Mouse (Mus musculus) kidney, adult 2 months (tissue): Measurements from ENCODE around the gene Fam20a. TPM values are rescaled to one million over a fixed set of nuclear protein-coding genes. Genes with fewer than 3 reads are reported as not detected.

Source experiments
- DNase-seq: peaks from one replicate; pipeline ENCODE4 v3.0.0; 2021
- H3K27ac ChIP-seq: fragments of 200-500 bp; 2 replicates; pipeline ENCODE4 v1.5.1; 2012; ENCODE audit warnings: low read depth, low read length, control low read depth, inconsistent platforms; ENCODE audit not compliant: insufficient read depth
- H3K27me3 ChIP-seq: fragments of 200-500 bp; replicated peaks from 2 replicates; pipeline ENCODE4 v1.6.1; 2012; ENCODE audit warnings: mild to moderate bottlenecking, moderate library complexity, low read length, inconsistent platforms; ENCODE audit not compliant: control insufficient read depth, insufficient read depth
- H3K36me3 ChIP-seq: fragments of 200-500 bp; 2 replicates; pipeline ENCODE4 v1.6.1; 2012; ENCODE audit warnings: mild to moderate bottlenecking, moderate library complexity, low read length, inconsistent platforms; ENCODE audit not compliant: control insufficient read depth, insufficient read depth
- H3K4me1 ChIP-seq: fragments of 200-500 bp; 2 replicates; pipeline ENCODE4 v1.6.1; 2011; ENCODE audit warnings: low read length; ENCODE audit not compliant: control insufficient read depth, insufficient read depth
- H3K4me3 ChIP-seq: fragments of 200-500 bp; 2 replicates; pipeline ENCODE4 v1.5.1; 2011; ENCODE audit warnings: mild to moderate bottlenecking, low read depth, low read length, control low read depth; ENCODE audit not compliant: insufficient read depth
- CTCF ChIP-seq: fragments of 200-500 bp; conservative IDR thresholded peaks from 2 replicates; pipeline ENCODE4 v1.5.1; 2011; ENCODE audit warnings: low read depth, mild to moderate bottlenecking, control low read depth, low read length, moderate library complexity, mixed read lengths; ENCODE audit not compliant: insufficient read depth, insufficient read length
- POLR2A ChIP-seq: fragments of 200-500 bp; IDR thresholded peaks from one replicate; pipeline ENCODE4 v1.6.1; 2011; ENCODE audit warnings: low read depth, low read length, control low read depth
- WGBS: fragments of 180-500 bp; shearing (Covaris S2); methylation state at CpG from one replicate; pipeline ENCODE4 v1.1.7; 2018; 5-methylcytosine and 5-hydroxymethylcytosine counted together
- polyA plus RNA-seq: library from polyadenylated mRNA; depleted of rRNA; stranded (reverse); fragments of >200 nt; gene quantifications from 2 replicates; pipeline ENCODE4 v1.2.3, GENCODE M21; 2012

Gene Fam20a
- polyA plus RNA-seq, 1 experiment = 7.5 TPM

DNA sequence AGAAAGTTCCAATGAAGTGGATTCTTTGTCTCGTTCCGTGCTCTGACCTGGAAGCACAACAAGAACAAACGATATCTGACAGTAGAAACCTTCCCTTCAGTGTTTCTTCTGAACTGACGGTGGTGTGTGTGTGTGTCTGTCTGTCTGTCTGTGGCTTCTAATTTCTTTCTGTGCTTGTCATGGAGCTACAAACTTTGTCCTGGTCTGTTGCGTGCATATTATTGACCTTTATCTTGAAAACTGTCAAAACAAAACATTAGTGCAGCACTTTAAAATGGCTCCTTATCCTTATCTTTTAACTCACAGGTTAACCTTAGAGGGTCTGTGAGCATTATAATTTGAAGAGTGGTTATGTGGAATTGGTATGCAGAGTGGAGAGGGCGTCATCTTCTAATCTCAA, 69.6 kb downstream of the Fam20a start:
- Histone ChIP-seq H3K4me1 (peaks cover 19% of the 10 kb centered on the region), H3K36me3 (peaks cover 3% of the 10 kb centered on the region; the same call in 1 of the 2 replicates), H3K27me3 (no peaks in the 10 kb centered on the region), H3K4me3 (peak overlapping the region; percentile 17), H3K27ac (peak overlapping the region; percentile 37; the same call in 1 of the 2 replicates)
- no peak for DNase-seq
- no peak for TF ChIP-seq POLR2A
- no peak for TF ChIP-seq CTCF
- 10% methylated on average over 6 of the region's 6 CpGs for WGBS

DNA sequence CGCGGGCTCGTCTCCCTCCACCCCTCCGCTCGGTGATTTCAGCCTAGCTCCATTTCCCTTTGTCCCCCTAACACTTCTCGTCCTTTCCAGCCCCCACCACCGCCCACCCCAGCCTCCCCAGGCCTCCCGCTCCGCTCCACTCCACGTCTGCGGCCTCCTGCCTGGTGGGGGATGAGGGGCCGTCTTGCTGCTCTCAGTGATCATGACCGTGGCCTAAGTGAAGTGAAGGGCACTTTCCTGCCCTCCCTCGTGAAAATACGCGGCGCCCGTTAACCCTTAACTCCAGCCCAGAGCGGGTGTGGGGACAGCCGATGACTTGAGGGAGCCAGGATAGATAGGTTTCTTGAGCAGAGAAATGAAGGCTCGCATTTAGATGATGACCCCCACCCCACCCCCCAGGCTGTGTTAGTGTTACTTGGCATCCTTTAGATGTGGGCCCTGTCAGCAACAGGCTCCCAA, 70.5 kb downstream of the Fam20a start:
- Histone ChIP-seq H3K27ac (peak overlapping the region; percentile 76), H3K4me1 (peaks cover 19% of the 10 kb centered on the region), H3K27me3 (no peaks in the 10 kb centered on the region), H3K4me3 (peak overlapping the region; percentile 97), H3K36me3 (peaks cover 3% of the 10 kb centered on the region; the same call in 1 of the 2 replicates)
- peak; percentile 56 for DNase-seq
- WGBS = under 1% methylated on average over 21 of the region's 21 CpGs
- TF ChIP-seq POLR2A (no peak), CTCF (no peak)

DNA sequence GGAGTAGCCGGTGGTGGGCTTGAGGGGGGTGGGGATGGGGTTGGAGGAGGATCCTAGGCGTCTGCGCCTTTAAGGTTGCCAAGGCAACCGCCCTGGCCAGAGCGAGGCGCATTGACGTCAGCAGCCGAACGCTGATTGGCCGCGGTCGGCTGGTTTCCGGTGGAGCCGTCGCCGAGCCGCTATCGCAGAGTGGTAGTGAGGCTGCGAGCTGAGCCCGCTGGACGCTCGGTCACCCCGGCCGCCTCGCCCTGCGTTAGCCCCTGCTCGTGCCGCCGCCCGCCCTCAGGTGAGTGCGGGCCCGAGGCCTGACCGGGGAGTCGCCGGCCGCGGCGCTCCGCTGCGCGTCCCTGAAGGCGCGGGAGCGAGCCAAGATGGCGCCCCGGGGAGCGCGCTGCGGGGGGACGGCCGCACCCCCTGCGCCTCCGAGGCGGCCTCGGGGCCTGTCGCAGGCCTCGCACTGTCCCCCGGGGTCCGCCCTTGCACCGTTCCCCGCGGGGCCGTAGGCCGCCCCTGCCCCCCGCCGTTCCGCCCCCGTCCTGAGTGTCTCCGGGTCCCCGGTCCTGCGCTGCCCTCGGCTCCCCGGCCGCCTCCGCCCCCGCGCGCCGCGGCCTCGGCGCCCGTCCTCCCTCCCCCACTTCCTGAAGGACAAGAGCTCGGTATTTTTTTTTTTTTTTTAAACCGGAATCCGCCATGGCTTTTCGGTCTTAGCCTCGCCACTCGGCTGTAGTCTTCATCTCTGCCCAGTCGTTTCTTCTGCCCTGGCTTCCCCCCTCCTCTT, 71.1 kb downstream of the Fam20a start:
- Histone ChIP-seq H3K27ac (peak overlapping the region; percentile 99), H3K4me3 (peak overlapping the region; percentile 97), H3K4me1 (peaks cover 19% of the 10 kb centered on the region), H3K36me3 (peaks cover 3% of the 10 kb centered on the region; the same call in 1 of the 2 replicates), H3K27me3 (no peaks in the 10 kb centered on the region)
- no peak for TF ChIP-seq CTCF
- peak; percentile 86 for TF ChIP-seq POLR2A
- peak; percentile 96 for DNase-seq
- under 1% methylated on average over 86 of the region's 90 CpGs for WGBS

DNA sequence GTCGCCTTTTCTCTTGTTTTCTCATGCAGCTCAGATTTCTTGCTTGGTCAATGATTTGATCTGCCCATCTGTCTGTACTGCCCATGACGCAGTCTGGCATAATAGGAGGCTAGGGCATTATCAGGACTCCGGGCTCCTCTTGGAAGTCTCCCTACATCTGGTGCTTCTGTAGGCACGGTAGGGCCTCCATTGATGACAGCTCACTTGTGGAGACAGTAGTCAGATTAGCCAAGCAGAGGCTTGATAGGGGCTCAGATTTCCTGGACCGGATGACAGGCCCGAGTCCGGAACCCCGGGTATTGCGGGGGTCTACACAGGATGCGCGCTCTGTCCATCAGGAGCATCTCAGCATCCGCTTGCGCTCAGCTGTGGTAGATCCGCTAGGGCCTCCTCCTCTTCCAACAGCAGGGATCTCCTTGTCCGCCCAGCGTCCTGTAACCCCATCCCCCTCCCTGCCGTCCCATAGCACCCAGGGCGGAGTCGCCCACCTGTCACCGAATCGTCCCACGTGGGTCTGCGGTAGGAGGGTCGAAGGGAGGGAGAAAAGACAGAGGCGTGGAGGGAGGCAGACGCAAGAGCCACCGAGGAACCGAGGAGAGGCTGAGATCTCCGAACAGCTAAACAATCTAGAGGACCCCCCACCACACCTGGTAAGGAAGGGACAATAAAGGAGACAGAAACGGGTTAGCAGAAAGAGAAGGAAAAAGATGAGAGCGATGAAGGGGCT, 71.9 kb downstream of the Fam20a start:
- WGBS = 2% methylated on average over 31 of the region's 31 CpGs
- Histone ChIP-seq H3K27ac (peak overlapping the region; percentile 78), H3K4me1 (peaks cover 17% of the 10 kb centered on the region), H3K27me3 (no peaks in the 10 kb centered on the region), H3K4me3 (peak overlapping the region; percentile 97), H3K36me3 (peaks cover 3% of the 10 kb centered on the region; the same call in 1 of the 2 replicates)
- DNase-seq = peak; percentile 77
- no peak for TF ChIP-seq CTCF
- peak; percentile 30 for TF ChIP-seq POLR2A

DNA sequence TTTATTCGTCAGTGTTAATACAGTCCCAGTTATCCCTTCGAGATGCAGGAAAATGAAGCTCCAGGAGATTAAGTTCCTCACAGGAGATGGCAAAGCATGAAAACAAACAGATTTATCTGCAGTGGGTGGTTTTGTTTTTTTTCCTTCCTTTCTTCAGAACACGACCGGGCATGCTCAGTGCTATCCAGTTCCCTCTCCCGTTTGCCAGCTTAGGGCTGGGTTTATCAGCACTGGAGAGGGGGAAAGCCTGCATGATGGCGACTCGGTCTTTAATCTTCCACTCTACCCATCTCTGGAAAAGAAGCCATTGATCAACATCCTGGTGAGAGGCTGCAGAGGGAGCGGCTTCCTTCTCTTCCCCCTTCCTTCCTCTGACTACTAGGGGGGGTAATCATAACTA, 72.9 kb downstream of the Fam20a start, which contains the start of gene Prkar1a:
Gene Prkar1a, plus strand, starts transcription at position 200 of the 400 bp plus-strand sequence.
- H3K27ac ChIP-seq = peak within 1 kb of the TSS; percentile 78
- H3K4me1 ChIP-seq = peaks cover 13% of the 10 kb centered on the region
- H3K4me3 ChIP-seq = peak within 1 kb of the TSS; percentile 97
- peak; percentile 21 for DNase-seq
- no peaks in the 10 kb centered on the region for H3K27me3 ChIP-seq
- no peaks in the 10 kb centered on the region for H3K36me3 ChIP-seq
- no peak for TF ChIP-seq CTCF
- TF ChIP-seq POLR2A = no peak
- 27% methylated on average over 8 of the region's 8 CpGs for WGBS

DNA sequence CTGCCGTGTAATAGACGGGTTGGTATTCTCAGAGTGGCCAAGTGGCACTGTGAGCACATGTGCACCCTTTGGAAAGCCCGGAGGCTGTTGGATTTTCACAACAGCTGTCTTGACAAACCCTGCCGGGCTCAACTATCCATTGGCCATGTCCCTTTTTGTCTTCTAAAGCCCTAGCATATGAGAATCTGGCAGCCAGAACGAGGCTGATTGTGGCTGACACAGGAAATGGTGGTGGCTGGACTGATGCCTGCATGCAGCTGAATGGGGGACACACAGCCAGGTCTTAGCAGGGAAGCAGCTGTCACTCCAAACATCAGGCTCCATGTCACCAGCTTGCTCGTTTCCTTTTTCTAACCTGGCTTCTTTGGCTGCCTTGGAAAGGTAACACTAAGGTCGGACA, 73.6 kb downstream of the Fam20a start:
- Histone ChIP-seq H3K4me1 (peaks cover 9% of the 10 kb centered on the region), H3K36me3 (no peaks in the 10 kb centered on the region), H3K27me3 (no peaks in the 10 kb centered on the region), H3K4me3 (no peak overlapping the region), H3K27ac (peak overlapping the region; percentile 28)
- TF ChIP-seq CTCF (no peak), POLR2A (no peak)
- 52% methylated on average over 7 of the region's 7 CpGs for WGBS
- peak; percentile 48 for DNase-seq
